Mouse (Mus musculus) gastrocnemius, adult 2 months (tissue): ENCODE measurements around the gene Gm12185. TPM values are rescaled to one million over a fixed set of nuclear protein-coding genes. Genes with fewer than 3 reads are reported as not detected.

Source experiments
- DNase-seq: peaks from one replicate; pipeline ENCODE4 v3.0.0; 2022
- H3K27ac ChIP-seq: fragments of 200-600 bp; 2 replicates; pipeline ENCODE4 v1.8.1; 2022; ENCODE audit warnings: mild to moderate bottlenecking
- H3K4me3 ChIP-seq: fragments of 200-600 bp; 2 replicates; pipeline ENCODE4 v1.8.1; 2022; ENCODE audit warnings: mild to moderate bottlenecking, moderate library complexity
- CTCF ChIP-seq: fragments of 200-600 bp; IDR thresholded peaks from 2 replicates; pipeline ENCODE4 v1.8.1; 2022; ENCODE audit warnings: antibody characterized with exemption, mild to moderate bottlenecking, moderate library complexity
- intact Hi-C: fragments of 180-260 bp; cut with DNase I; formaldehyde crosslinking; loops from one replicate; pipeline ENCODE4 v1.15.1; 2025
- total RNA-seq, 2 experiments: library from RNA; stranded (reverse); gene quantifications; 2 replicates each; pipeline ENCODE4 v1.2.3; 2021

The Gm12185 gene
- total RNA-seq, 2 experiments from 2014 or later = 0.39 to 0.46 TPM

- Histone ChIP-seq H3K27ac (no peak overlapping the region), H3K4me3 (no peak overlapping the region)
- DNase-seq = peak; percentile 53
- TF ChIP-seq CTCF = peak; percentile 87
- intact Hi-C loops = loop anchor here (1.0 to 5.0 kb wide), 2 partner anchors 229 to 378 kb away; no protein-coding TSS in a partner anchor
These were observed 117.6 kb downstream of the Gm12185 start for GRCm38 (mm10) chr11:48874465-48874864.

GRCm38 (mm10) chr11:48873591-48874290 is 118.3 kb downstream of the Gm12185 start:
- DNase-seq = no peak
- H3K4me3 ChIP-seq = no peak overlapping the region
- H3K27ac ChIP-seq = peak overlapping the region; percentile 52
- TF ChIP-seq CTCF = no peak
- intact Hi-C loops = loop anchor here (1.0 to 5.0 kb wide), 2 partner anchors 230 to 379 kb away; no protein-coding TSS in a partner anchor

- intact Hi-C loops = loop anchor here (5.0 kb wide), 1 partner anchor 380 kb away; no protein-coding TSS in a partner anchor
- TF ChIP-seq CTCF = no peak
These were observed 119.2 kb downstream of the Gm12185 start for GRCm38 (mm10) chr11:48872695-48873300.

GRCm38 (mm10) chr11:48871817-48872541 is 120.0 kb downstream of the Gm12185 start:
- Histone ChIP-seq H3K27ac (peak overlapping the region; percentile 93), H3K4me3 (peak overlapping the region; percentile 85)
- TF ChIP-seq CTCF = no peak
- peak; percentile 80 for DNase-seq
- intact Hi-C loops = loop anchor here (5.0 kb wide), 1 partner anchor 380 kb away; no protein-coding TSS in a partner anchor

More at GRCm38 (mm10) chr11:48872695-48873300, 119.2 kb downstream of the Gm12185 start:
- Histone ChIP-seq H3K4me3 (peak overlapping the region; percentile 85), H3K27ac (peak overlapping the region; percentile 93)
- no peak for DNase-seq

GRCm38 (mm10) chr11:48871201-48871772 is 120.7 kb downstream of the Gm12185 start, which contains the start of gene Irgm1:
Gene Irgm1 (minus strand): TSS chr11:48871683.
- no peak; the same call in 1 of the 2 replicates for TF ChIP-seq CTCF

GRCm38 (mm10) chr11:48870781-48871180 is 121.2 kb downstream of the Gm12185 start:
- DNase-seq = no peak
- intact Hi-C loops = loop anchor here (5.0 kb wide), 1 partner anchor 382 kb away; no protein-coding TSS in a partner anchor
- peak overlapping the region; percentile 93 for H3K27ac ChIP-seq
- H3K4me3 ChIP-seq = peak overlapping the region; percentile 85
- no peak for TF ChIP-seq CTCF

More at GRCm38 (mm10) chr11:48871201-48871772, 120.7 kb downstream of the Gm12185 start, which contains the start of gene Irgm1:
- peak; percentile 78 for DNase-seq
- peak within 1 kb of the TSS; percentile 85 for H3K4me3 ChIP-seq
- intact Hi-C loops = loop anchor here (5.0 kb wide), 1 partner anchor 381 kb away; no protein-coding TSS in a partner anchor
- H3K27ac ChIP-seq = peak within 1 kb of the TSS; percentile 93

GRCm38 (mm10) chr11:48869380-48870110 is 122.5 kb downstream of the Gm12185 start:
- no peak for TF ChIP-seq CTCF
- peak overlapping the region; percentile 85 for H3K4me3 ChIP-seq
- no peak for DNase-seq
- intact Hi-C loops = loop anchor here (5.0 kb wide), 1 partner anchor 383 kb away; no protein-coding TSS in a partner anchor
- H3K27ac ChIP-seq = peak overlapping the region; percentile 93

GRCm38 (mm10) chr11:48866481-48866880 is 125.5 kb downstream of the Gm12185 start:
- DNase-seq = no peak
- no peak overlapping the region for H3K27ac ChIP-seq
- intact Hi-C loops = no loop called here
- H3K4me3 ChIP-seq = no peak overlapping the region
- TF ChIP-seq CTCF = no peak

- intact Hi-C loops = no loop called here
- Histone ChIP-seq H3K4me3 (no peak overlapping the region), H3K27ac (no peak overlapping the region)
- TF ChIP-seq CTCF = no peak
- DNase-seq = no peak
These were observed 128.2 kb downstream of the Gm12185 start for GRCm38 (mm10) chr11:48863808-48864207.

GRCm38 (mm10) chr11:48862784-48863319 is 129.2 kb downstream of the Gm12185 start:
- no peak overlapping the region for H3K4me3 ChIP-seq
- DNase-seq = no peak
- no peak for TF ChIP-seq CTCF
- H3K27ac ChIP-seq = no peak overlapping the region
- intact Hi-C loops = no loop called here

- Histone ChIP-seq H3K4me3 (peak overlapping the region; percentile 80), H3K27ac (no peak overlapping the region)
- TF ChIP-seq CTCF = peak; percentile 90
- intact Hi-C loops = loop anchor here (1.0 kb wide), 1 partner anchor 70 kb away; no protein-coding TSS in a partner anchor
- DNase-seq = peak; percentile 43
These were observed 133.0 kb downstream of the Gm12185 start for GRCm38 (mm10) chr11:48859014-48859413.

Other genes starting within 250 kb of the Gm12185 start
- gene Rack1, start 191.9 kb downstream of the Gm12185 start, total RNA-seq = 100 to 1,000 TPM; 383 to 424 TPM
- 10 to 100 TPM; 19.9 to 23.6 TPM for gene Trim41, start 174.9 kb downstream of the Gm12185 start, total RNA-seq
- gene Trim7, start 166.1 kb downstream of the Gm12185 start, total RNA-seq = 10 to 100 TPM; 25.9 to 51.8 TPM
- 1 to 10 TPM; 1.5 to 2.2 TPM for gene Gm12184, start 165.6 kb downstream of the Gm12185 start, total RNA-seq
- 10 to 100 TPM; 13.5 to 14.4 TPM for gene Irgm1, start 120.5 kb downstream of the Gm12185 start, total RNA-seq
- under 1 TPM; 0.13 to 0.42 TPM for gene Gm5431, start 90.0 kb downstream of the Gm12185 start, total RNA-seq
- gene Psme2b, start 46.0 kb downstream of the Gm12185 start, total RNA-seq = 1 to 10 TPM in 1 of 2 experiments, under 1 TPM in 1; 0.41 to 1.6 TPM
- gene Olfr56, start 13.3 kb downstream of the Gm12185 start, total RNA-seq = not detected
- 1 to 10 TPM in 1 of 2 experiments, under 1 TPM in 1; 0.79 to 1.7 TPM for gene 9930111J21Rik1, start 12.8 kb downstream of the Gm12185 start, total RNA-seq
- 1 to 10 TPM in 1 of 2 experiments, under 1 TPM in 1; 0.97 to 1.1 TPM for gene Tgtp1, start 1.9 kb upstream of the Gm12185 start, total RNA-seq
- 1 to 10 TPM; 1.0 to 2.5 TPM for gene 9930111J21Rik2, start 59.0 kb upstream of the Gm12185 start, total RNA-seq
- 1 to 10 TPM in 1 of 2 experiments, under 1 TPM in 1; 0.66 to 1.3 TPM for gene Tgtp2, start 72.0 kb upstream of the Gm12185 start, total RNA-seq
- under 1 TPM; 0.84 TPM for gene Ifi47, start 84.4 kb upstream of the Gm12185 start, total RNA-seq
- not detected for gene Olfr1396, start 122.6 kb upstream of the Gm12185 start, total RNA-seq
- not detected for gene Olfr1395, start 150.0 kb upstream of the Gm12185 start, total RNA-seq
- gene Olfr1394, start 162.2 kb upstream of the Gm12185 start, total RNA-seq = not detected
- gene Btnl9, start 194.9 kb upstream of the Gm12185 start, total RNA-seq = 1 to 10 TPM in 1 of 2 experiments, under 1 TPM in 1; 0.97 to 3.6 TPM
- 10 to 100 TPM; 25.8 to 32.6 TPM for gene Zfp62, start 211.1 kb upstream of the Gm12185 start, total RNA-seq